Mouse (Mus musculus): ENCODE measurements around the gene Myo1g.

The Myo1g gene

DNA sequence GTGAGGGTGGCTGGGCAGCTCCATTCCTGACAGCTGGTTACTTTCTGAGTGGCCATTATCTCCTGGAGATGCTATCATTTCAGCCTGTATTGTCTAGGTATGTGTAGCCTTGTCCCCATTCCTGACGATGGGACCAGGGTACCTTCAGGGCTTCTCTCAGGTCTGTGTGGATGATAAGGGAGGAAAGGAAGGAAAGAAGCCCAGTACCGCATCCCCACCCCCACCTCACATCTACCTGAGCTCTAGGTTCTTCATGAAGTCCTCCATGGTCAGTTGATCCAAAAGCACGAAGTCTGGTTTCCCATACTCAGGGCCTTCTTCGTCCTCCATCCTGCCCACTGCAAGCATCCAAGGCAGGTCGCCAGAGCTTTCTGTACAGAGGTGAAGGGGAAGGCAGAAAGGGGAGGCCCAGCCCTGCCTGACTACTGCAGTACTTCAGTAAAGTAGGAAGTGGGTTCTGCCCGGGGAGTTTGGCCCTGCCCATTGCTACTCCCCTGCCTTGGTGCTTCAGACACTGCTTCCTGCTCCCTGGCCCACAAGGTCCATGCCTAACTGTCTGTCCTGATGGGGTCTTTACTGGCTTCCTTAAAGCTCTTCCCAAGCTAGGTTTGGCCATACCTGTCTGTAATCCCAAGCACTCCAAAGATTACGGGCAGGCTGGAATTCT lies at the start of gene Myo1g:
Gene Myo1g (minus strand): TSS at position 459 of the 667 bp plus-strand sequence.
- DNase-seq (ENCODE audit: low read depth) = peak; percentile 74

DNA sequence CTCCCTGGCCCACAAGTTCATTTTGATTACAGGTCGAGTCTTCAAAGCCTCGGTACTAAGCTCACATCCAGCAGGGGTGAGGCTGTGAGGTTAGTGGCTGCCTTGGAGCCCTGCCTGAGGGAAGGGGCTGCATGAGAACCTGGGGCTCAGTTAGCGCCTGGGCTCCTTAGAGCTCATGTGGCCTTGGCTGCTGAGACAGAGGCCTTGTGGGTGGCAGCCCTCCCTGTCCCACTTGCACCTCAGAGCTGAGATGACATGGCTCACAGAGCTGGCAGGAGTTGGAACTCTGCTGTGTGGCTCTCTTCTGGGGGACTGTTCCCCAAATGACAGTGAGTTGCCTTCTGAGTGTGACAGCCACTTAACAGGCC lies 48.6 kb upstream of the Myo1g start:
- no peak for DNase-seq (ENCODE audit: low read depth)

DNA sequence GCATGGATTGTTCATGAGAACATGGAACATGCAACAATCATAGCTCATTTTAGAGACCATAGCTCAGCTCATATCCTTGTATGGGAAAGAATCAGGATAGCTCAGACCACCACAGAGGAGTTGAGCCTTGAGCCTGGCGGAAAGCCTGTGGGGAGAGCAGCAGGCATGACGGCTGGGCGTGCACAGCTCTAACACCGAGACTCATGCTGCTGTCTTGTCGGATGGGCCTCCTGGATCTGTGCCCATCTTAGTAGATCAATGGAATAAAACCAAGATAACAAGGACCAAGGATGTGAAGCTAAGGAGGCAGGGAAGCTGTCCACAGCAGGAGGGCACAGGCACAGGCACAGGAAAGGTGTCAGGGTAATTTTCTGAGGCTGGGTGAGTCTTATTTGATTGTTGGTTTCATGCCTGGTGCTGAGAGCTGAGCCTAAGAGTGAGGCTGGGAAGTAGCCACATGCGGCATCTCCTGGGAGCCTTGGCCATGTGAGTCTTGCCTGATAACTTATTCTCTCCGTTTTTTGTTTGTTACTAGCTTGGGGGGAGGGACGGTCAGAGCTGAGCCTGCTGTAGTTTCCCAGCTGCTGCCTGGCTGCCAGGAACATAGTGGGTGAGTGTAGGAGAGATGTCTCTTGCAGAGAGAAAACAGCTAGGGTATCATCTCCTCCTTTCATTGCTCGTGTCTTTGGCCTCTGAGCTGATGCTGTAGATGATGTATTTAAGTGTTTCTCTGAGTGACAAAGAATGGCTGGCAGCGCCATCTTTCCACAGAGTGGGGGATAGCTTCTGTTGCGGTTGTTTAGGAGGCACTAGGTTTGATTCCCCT lies 48.0 kb upstream of the Myo1g start:
- DNase-seq (ENCODE audit: low read depth) = peak; percentile 62

DNA sequence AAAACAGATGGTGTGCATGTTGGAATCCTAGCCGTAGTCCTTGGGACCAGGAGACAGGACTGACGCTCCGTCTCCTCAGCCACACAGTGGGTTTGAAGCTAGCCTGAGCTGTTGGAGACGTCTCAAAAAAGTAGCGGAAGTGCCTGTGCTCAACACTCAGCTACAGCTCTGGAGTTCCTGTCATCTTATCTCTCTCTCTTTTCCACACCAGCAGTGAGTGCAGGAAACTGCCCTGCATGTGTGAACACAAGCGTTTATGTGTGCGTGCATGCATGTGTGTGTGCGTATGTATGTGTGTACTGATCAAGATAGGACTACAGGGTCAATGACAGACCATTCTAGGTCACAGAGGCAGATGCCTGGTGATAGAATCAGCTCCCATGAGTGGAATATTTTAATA lies 47.2 kb upstream of the Myo1g start:
- peak; percentile 82 for DNase-seq (ENCODE audit: low read depth)

DNA sequence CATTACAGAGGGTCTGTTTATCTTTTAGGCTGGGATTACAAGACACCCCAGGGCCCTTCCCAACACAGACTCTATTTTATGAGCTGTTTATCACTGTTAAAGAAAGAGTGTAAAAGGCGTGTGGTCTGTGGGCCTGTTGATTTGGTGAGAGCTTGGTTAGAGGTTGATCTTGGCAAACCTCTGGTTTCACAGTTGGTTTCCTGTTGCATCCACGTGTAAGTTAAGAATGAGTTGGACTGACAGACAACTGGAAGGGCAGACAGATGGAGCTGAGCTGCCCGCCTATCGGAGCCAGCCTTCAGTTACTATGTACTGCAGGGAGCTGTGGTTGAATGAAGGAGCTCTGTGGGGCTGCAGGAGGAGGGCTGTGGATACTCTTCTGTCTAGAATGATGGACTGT lies 45.7 kb upstream of the Myo1g start:
- peak; percentile 53 for DNase-seq (ENCODE audit: low read depth)

DNA sequence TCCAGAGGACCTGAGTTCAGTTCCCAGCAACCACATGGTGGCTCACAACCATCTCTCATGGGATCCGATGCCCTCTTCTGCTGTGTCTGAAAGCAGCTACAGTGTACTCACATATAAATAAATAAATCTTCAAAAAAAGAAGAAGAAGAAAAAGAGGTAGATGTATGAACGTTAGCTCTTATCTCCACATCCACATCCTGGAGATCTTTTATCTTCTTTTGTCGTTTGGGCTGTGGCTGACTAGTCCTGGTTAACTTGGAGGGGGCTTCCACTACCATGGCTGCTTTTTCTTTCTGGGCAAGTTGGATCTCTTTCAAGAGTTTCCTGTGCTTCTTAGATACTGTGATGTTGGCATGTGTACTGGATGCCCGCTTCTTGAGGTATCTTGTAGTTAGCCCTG lies 42.4 kb upstream of the Myo1g start:
- peak; percentile 48 for DNase-seq (ENCODE audit: low read depth)

DNA sequence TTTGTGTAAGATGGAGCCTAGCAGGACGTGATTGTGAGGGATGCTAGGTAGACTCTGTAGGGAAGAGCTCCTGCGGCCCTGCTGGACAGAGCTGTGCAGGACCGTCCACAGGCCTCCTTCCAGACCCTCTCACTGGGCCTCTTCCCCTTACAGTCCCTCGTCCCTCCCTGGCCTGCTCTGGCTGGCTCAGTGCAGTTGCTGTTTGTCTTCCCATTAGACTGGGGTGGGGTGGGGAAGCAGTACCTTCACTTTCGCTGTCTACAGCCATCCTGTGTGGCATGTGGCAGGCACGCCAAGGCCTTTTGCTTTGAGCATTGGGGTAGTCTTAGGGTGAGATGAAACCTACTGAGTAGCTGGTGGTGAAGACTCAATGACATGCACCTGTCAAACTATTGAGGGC lies 41.6 kb upstream of the Myo1g start:
- peak; percentile 61 for DNase-seq (ENCODE audit: low read depth)

DNA sequence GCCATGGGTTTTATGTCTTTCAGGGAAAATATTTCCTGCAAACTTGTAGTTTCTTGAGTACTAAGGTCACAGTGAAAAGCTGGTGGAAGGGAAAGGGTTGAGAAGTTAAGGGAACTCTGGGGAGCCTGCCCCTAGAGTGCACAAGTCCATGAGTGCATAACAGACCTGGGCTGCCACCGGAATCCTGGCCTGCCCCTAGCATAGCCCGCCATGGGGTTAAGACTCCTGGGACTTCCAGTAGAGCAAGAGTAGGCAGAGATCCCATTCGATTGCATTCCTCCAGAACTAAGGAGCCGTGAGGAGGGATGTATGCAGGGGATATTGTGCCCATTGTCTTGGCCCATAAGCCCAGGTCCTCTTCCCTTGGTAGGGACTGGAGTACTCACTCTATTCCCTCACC lies 40.7 kb upstream of the Myo1g start:
- no peak for DNase-seq (ENCODE audit: low read depth)

DNA sequence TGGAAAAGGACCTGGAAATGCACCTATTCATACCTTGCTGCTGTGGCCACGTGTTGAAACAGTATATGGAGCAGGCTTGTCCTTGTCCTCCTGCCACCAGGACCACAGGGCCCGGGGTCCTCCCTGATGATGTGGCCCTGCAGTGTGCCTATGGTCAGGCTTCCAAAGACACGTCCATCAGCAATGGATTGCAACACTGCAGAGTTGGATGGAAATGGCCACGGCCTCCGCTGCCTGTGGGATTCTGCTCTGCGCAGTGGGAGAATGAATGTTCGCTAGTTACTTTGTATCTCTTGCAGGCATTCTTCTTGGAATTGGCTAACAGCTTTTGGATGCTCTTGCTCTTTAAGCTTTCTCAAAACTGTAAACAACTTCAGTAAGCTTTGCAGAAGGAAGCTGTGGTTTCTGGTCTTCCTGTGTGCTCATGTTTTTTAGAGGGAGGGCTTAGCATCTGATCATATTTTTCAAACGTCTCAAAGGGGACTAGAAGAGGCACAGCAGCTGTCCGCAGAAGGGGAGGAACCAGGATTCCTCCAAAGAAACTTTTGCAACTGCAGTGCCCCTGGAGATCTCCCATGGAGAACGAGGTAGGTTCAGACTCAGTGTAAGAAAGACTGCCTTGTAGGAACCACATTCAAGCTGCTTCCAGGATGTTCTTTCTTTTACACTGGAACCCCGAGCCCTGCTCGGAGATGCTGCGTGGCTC lies 40.0 kb upstream of the Myo1g start:
- peak; percentile 81 for DNase-seq (ENCODE audit: low read depth)

DNA sequence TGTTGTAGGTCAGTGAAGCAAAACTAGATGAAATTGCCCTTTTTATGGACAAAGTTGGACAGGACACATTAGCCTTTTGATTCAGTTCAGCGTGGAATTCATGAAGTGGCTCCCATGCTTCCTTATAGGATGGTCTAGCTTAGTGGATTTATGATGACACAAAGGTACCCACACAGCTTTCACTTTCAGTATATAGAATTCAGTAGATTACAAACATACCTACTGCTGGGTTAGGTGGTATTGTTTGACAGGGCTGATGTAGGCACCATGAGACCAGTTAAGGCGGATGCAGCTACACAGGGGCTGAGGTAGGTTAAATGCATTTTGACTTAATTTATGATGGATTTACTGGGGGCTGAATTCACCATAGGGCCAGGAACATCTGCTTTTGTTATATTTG lies 39.2 kb upstream of the Myo1g start:
- peak; percentile 74 for DNase-seq (ENCODE audit: low read depth)

DNA sequence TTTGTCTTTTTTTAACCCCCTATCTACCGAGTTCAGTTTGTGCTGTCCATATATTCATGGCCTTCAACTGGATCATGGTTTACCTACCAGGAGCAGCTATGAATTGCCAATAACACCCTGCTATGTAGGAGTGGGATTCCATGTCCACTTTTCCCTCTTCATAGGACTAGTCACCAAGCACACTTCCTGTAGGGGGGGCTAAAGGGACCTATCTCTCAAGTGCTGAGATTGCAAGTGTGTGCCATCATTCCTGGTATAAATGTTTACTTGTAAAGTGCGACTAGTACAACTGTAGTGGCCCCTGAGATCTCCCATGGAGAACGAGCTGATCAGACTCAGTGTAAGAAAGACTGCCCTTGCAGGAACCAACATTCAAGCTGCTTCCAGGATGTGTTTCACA lies 37.5 kb upstream of the Myo1g start:
- peak; percentile 77 for DNase-seq (ENCODE audit: low read depth)

DNA sequence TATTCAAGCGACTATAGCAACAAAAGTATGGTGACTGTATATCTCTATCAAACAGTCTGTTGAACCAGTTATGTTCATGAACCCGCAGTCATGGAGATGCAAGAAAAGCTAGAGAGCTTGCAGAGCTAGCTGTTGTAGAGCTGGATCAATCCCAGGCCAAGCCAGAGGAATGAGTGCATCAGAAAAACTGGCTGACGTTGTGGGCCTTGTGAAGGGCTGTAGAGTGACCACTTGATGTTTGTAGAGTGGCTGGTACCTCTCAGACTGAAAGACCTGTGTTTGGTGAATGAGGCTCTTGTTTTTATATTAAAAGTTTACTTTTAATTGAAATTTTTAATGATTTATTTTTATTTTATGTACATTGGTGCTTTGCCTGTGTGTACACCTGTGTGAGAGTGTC lies 29.4 kb upstream of the Myo1g start:
- no peak for DNase-seq (ENCODE audit: low read depth)

DNA sequence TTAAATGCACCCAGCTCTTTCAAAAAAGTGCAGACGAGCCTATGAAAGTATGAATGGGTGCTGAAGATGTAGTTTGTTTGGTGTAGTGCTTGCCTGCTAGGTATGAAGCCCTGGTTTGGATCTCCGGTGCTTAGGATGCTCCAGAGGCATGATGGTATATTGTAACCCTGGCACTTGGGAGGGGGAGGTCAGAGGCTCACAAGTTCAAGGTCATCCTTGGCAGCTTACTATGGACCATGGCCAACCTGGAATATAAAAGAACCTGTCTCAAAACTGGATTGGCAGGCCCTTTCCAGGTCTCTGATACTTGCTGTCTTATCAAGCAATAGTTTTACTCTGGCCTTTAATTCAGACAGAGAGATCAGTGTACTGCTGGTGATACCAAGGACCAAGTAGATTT lies 29.0 kb upstream of the Myo1g start:
- DNase-seq (ENCODE audit: low read depth) = no peak

DNA sequence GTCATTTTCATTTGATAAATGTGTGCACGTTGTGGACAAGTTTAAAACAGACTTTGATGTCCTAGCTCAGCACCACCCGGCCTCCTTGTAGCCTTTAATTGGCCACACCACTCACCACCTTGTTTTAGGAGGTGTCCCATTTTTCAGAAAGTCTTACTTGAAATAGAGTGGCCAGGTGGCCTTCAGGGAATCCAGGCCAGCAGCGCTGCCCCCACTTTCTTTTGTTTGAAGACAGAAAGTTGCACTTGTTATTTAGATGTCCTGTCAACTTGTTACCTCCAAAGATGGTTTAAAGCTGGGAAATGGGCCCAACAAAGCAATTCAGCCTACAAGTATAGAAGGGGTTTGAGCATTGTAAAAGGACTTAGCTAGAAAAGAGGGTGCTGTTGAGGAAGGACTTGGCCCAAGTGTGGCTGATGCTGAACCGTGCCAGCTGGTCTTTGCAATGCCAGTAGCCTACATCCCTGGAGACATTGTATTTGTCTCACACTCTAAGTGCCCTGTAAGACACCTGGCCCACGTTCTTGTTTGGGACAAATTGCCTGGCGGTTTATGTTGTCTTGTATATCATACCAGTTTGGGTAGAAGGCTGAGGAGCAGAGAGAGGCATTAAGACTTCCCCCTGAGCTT lies 27.0 kb upstream of the Myo1g start:
- DNase-seq (ENCODE audit: low read depth) = no peak

DNA sequence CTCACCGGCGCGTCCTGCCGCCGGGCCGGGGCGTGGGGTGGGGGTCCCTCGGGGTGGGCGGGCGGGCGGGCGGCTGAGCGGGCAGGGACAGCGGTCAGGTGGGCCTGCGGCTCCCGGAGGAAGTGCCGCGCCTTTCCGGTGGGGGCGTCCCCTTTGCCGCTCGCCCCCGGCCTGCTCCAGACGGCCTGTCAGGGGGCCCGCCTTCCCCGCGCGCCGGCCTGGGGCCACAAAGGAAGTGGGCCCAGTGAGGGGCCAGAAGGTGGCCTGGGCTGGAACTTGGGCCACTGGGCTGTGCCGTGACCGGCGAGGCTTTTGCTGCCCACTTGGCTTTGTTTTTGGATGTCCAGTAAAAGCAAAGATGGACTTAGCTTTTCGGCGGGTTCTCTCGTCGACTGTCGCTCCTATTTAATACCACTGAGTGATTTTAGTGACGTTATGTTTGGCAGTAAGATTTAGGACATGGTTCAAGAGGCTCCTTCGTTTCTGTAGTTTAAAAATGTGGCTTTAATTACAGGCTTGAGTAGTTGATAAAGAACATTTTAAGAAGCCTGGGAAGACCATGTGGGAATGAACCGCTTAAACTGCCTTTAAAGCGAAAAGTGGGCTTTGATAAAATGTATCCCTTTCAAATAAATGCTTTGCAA lies 26.4 kb upstream of the Myo1g start:
- peak; percentile 57 for DNase-seq (ENCODE audit: low read depth)

DNA sequence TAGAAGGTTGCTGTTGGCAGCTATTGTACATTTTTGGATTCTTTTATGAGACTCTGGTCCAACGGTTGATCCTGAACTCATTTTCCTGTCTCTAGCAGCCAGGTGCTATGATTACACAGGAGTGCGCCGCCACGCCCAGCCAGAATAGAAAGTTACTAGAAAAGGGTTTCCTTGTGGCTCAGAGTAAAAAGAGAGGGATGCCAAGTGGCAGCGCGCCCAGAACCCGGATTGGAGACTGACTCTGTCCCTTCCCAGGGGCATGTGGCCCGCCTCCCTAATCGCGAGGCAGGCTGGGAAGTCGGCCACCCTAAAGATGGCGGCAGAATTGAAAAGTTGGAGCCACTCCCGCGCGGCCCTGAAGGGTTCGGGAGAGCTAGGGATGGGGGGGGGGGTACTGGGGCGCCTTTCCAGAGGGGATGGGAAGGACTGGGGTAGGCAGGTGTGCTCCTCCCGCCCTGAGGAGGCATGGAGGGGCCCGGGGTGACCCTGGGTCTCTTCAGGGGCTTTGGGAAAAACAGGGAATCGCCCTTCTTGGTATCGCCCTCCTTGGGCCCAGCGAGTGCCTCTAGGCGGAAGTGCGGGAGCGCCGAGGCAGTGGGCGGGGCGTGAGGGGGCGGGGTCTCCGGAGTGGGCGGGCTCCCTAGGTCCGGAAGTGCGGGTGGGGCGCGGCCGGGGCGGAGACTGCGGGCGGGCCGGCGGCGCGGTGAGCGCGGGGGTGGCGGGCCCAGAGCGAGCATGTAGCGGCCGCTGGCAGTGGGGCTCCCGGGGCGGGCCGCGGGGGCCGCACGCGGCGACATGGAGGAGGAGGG lies 25.6 kb upstream of the Myo1g start, which contains the start of gene Ccm2:
Gene Ccm2 (plus strand): TSS at position 683 of the 809 bp plus-strand sequence.
- DNase-seq (ENCODE audit: low read depth) = peak; percentile 95

DNA sequence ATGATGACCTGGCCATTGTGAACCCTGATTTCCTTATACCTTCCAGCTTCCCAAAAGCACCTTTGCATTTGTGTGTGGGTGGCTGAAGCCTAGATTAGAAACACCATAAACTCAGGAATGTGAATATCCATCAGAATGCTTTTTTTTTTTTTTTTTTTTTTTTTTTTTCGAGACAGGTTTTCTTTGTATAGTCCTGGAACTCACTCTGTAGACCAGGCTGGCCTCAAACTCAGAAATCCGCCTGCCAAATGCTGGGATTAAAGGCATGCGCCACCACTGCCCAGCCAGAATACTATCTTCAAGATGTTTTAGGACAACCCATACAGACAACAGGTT lies 25.1 kb upstream of the Myo1g start:
- DNase-seq (ENCODE audit: low read depth) = no peak

DNA sequence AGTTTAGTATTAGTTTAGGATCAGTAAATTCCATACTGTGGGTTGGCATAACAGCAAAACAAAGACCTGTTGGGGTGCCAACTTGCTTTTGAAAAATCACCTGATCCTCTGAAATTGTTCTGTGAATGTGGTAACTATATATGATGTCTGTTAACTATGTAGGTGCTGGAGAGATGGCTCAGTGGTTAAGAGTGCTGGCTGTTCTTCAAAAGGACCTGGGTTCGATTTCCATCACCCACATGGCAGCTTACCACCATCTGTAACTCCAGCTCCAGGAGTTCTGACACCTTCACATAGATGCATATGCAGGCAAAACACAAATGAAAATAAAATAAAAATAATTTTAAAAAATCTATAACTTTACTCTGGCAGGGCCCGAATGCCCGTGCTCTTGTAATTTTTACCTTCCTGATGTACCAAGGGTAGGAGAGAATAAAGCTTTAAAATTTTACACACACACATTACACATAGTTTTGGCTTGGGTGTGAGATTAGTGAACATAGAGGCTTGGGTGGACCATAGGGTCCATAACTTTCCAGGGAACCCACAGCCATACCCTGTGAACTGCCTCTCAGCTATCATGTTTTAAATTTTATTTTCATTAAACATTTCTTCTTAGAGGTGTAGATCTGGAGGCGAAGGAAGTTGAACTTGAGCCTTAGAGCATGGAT lies 24.6 kb upstream of the Myo1g start:
- no peak for DNase-seq (ENCODE audit: low read depth)

DNA sequence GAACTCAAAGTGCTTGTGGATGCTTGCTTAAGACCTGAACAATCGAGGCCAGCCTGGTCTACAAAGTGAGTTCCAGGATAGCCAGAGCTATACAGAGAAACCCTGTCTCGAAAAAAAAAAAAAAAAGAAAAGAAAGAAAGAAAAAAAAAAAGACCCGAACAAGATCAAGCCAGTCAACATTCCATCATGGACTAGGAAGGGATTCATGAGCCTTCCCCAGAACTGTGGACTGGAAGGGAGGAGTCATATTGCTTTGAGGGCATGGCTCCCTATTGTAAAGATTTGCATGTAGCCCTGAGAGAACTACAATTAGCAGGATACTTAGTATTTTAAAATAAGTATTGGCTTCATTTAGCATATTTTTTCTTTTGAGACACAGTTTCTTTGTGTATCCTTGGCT lies 23.9 kb upstream of the Myo1g start:
- DNase-seq (ENCODE audit: low read depth) = no peak

DNA sequence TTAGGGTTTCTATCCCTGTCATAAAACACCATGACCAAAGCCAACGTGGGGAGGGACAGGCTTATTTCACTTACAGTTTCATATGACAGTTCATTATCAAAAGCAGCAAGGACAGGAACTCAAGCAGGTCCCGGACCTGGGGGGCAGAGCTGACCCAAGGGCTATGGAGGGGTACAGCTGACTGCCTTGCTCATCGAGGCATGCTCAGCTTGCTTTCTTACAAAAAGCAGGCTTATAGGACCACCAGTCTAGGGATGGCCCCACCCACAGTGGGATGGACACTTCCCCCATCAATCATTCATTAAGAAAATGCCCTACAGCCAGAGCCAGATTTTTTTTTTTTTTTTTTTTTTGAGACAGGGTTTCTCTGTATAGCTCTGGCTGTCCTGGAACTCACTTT lies 10.0 kb upstream of the Myo1g start:
- no peak for DNase-seq (ENCODE audit: low read depth)

DNA sequence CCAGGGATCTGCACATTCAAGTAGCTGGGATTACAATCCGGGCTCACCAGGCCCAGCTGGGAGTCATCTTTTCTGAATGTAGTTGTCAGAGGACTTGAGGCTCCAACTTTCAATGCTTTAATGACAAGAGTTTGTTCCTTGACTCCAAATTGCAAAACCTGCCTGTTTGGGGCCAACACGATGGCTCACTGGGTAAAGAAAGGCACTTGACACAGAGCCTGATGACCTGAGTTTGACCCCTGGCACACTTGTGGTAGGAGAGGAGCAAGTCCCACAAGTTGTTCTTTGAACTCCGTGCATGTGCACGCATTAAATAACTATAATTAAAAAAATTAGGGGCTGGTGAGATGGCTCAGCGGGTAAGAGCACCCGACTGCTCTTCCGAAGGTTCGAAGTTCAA lies 9.2 kb upstream of the Myo1g start:
- no peak for DNase-seq (ENCODE audit: low read depth)

Data from naive thymus-derived CD4-positive, alpha-beta T cell, adult 2 months (primary cell).